Mouse (Mus musculus) liver, embryonic 14.5 days (tissue): ENCODE measurements around the gene Pprc1. TPM values are rescaled to one million over a fixed set of nuclear protein-coding genes. Genes with fewer than 3 reads are reported as not detected.

ENCODE experiments used
- ATAC-seq: fragments of 200-750 bp; cut with Nextera tagmentation; 2 replicates; pipeline ENCODE4 v1.8.0; 2017; ENCODE audit warnings: moderate number of reproducible peaks, mild to moderate bottlenecking, moderate library complexity; ENCODE audit not compliant: insufficient read depth
- DNase-seq, 3 experiments: peaks; one replicate each; pipeline ENCODE4 v3.0.0-alpha.2; 2012 to 2013; ENCODE audit warnings: low read depth in 3 of 3, low spot score in 3 of 3
- H3K27ac ChIP-seq: fragments of 300-500 bp; sonication (generic); 2 replicates; pipeline ENCODE4 v1.5.1; 2014; ENCODE audit warnings: moderate library complexity, mild to moderate bottlenecking, control low read depth, inconsistent platforms
- H3K27me3 ChIP-seq: fragments of 300-500 bp; sonication (generic); 2 replicates; pipeline ENCODE4 v1.6.1; 2014; ENCODE audit warnings: mild to moderate bottlenecking, low read length, moderate library complexity; ENCODE audit not compliant: control insufficient read depth, insufficient read depth
- H3K36me3 ChIP-seq: fragments of 300-500 bp; sonication (generic); replicated peaks from 2 replicates; pipeline ENCODE4 v1.6.1; 2014; ENCODE audit warnings: low read depth; ENCODE audit not compliant: control insufficient read depth, insufficient read depth
- H3K4me1 ChIP-seq, 2 experiments: fragments of 200-500 bp in 1 of 2; fragments of 300-500 bp in 1 of 2; sonication (generic) in 1 of 2; replicated peaks; 2 replicates each; pipeline ENCODE4 v1.6.1; 2012 to 2014; ENCODE audit warnings: antibody characterized with exemption in 1 of 2, inconsistent platforms in 1 of 2, low read length in 1 of 2; ENCODE audit not compliant: control insufficient read depth in 2 of 2, insufficient read depth in 2 of 2
- H3K4me2 ChIP-seq: fragments of 300-500 bp; sonication (generic); 2 replicates; pipeline ENCODE4 v1.6.1; 2014; ENCODE audit warnings: low read depth, mild to moderate bottlenecking, control low read depth, moderate library complexity
- H3K4me3 ChIP-seq, 2 experiments: fragments of 200-500 bp in 1 of 2; fragments of 300-500 bp in 1 of 2; sonication (generic) in 1 of 2; 2 replicates each; pipeline ENCODE4 v1.5.1; 2012 to 2014; ENCODE audit warnings: low read depth in 2 of 2, low read length in 2 of 2, mild to moderate bottlenecking in 2 of 2, control low read depth in 1 of 2, inconsistent platforms in 1 of 2, moderate library complexity in 1 of 2; ENCODE audit not compliant: insufficient read depth in 1 of 2
- H3K9ac ChIP-seq: fragments of 300-500 bp; sonication (generic); replicated peaks from 2 replicates; pipeline ENCODE4 v1.6.1; 2014; ENCODE audit warnings: mild to moderate bottlenecking, control low read depth, moderate library complexity
- H3K9me3 ChIP-seq: fragments of 300-500 bp; sonication (generic); 2 replicates; pipeline ENCODE4 v1.6.1; 2016; ENCODE audit warnings: low read length, mixed read lengths; ENCODE audit not compliant: control insufficient read depth
- CTCF ChIP-seq: IDR thresholded peaks from 2 replicates; pipeline ENCODE4 v1.5.1; 2016; ENCODE audit warnings: antibody characterized with exemption, low read depth, control low read depth
- EP300 ChIP-seq: IDR thresholded peaks from 2 replicates; pipeline ENCODE4 v1.6.1; 2016; ENCODE audit warnings: antibody characterized with exemption, low read depth
- WGBS: fragments of 180-500 bp; shearing (Covaris S2); extraction: QIAGEN DNeasy Blood & Tissue Kit; methylation state at CpG from one replicate; pipeline ENCODE4 v1.1.7; 2014; ENCODE audit not compliant: insufficient replicate concordance; 5-methylcytosine and 5-hydroxymethylcytosine counted together
- polyA plus RNA-seq, 2 experiments: library from polyadenylated mRNA; depleted of rRNA in 1 of 2; stranded (reverse) in 1 of 2; unstranded in 1 of 2; fragments of >200 nt; fragmentation: Nextera tagmentation in 1 of 2; extraction: Ambion mirVana in 1 of 2; gene quantifications; 2 replicates each; pipeline versions ENCODE4 v1.2.1 to v1.2.3; 2012 to 2014

Pprc1 gene
- polyA plus RNA-seq, 2 experiments = 17.5 to 25.0 TPM

DNA sequence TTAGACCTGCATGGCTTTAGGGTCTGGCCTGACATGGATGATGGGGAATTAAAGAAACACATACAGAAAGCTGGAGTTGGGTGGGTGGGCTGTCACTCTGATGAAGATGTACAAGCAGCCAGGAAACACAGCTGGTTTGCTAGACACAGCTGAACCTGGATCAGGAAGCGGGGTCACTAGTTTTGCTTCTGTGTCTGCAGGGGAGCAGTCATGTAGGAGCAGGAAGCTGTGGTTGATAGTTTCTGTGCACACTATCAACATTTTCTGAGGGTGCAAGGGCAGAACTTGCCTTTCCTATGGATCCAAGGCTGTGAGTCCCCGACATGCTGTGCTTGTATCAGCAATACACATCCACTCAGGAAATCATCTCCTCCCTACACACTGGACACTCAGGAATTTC lies 5.8 kb downstream of the Pprc1 start:
- no peak for DNase-seq
- Histone ChIP-seq H3K27ac (no peak overlapping the region), H3K9ac (no peak overlapping the region)

DNA sequence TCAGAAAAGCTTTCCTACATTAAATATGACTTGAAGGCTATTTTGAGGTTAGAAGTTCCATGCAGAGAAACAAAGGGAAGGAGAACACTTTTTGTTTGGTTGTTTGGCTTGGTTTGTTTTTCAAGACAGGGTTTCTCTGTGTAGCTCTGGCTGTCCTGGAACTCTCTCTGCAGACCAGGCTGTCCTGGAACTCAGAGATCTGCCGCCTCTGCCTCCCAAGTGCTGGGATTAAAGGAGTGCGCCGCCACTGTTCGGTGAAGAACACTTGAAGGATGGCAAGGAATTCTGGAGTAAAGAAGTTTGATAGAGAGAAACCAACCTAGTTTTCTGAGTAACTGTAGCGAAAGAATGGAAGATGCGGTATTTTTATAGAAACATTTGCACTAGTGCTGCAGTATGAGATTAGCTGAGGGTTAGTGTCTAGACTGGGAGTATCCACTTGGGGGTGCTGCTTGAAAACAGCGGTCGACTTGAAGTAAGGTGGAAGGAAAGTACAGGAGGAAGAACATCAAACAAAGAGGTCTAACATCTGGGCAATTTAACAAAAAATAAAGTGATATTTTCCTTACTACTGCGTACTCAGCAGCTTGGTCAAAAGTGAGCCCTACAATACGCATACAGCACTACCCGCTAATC lies 11.2 kb downstream of the Pprc1 start:
- no peak for DNase-seq
- no peaks in the 10 kb centered on the region for H3K27me3 ChIP-seq

More for the DNA sequence above, 5.8 kb downstream of the Pprc1 start:
- no peak for ATAC-seq
- Histone ChIP-seq H3K9me3 (no peaks in the 10 kb centered on the region), H3K27me3 (peaks cover 7% of the 10 kb centered on the region; the same call in 1 of the 2 replicates), H3K4me1 (peaks cover 6 to 15% of the 10 kb centered on the region in 2 experiments), H3K4me2 (no peak overlapping the region), H3K36me3 (no peaks in the 10 kb centered on the region), H3K4me3 (no peak overlapping the region)
- 37% methylated on average over 2 of the region's 2 CpGs for WGBS
- TF ChIP-seq EP300 = no peak
- no peak for TF ChIP-seq CTCF

DNA sequence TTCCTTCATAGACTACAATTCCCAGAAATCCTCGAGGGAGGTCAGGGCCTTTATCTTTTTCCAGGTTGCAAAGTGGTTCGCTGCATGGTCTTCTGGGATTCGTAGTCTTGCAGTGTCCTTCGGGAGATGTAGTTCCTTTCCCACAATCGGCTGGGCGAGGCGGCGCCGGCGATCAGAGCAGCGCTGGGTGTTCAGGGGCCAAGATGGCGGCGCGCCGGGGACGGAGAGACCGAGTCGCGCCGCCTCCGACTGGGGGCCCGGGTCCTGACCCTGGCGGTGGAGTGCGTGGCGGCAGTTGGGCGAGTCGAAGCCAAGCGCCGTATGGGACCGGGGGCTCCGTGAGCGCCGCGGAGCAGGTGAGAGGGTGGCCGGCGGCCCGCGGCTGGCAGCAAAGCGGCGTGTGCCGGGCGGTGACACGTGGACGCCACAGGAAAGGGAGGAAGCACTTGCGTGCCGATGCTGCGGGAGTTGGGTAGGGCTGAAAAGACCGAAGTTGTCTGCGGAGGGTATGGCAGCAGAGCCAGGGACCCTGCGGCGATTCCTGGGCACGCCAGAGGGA lies 11.8 kb downstream of the Pprc1 start:
- WGBS = under 1% methylated on average over 52 of the region's 52 CpGs
- H3K27ac ChIP-seq = peak overlapping the region; percentile 79
- peak overlapping the region; percentile 90 to 96 for H3K4me3 ChIP-seq
- DNase-seq = peak; percentile 90 to 95 (median 94)
- peak overlapping the region; percentile 77 for H3K9ac ChIP-seq
- ATAC-seq = peak; percentile 90
- H3K9me3 ChIP-seq = no peaks in the 10 kb centered on the region
- H3K4me2 ChIP-seq = peak overlapping the region; percentile 85
- H3K36me3 ChIP-seq = peaks cover 4% of the 10 kb centered on the region
- TF ChIP-seq EP300 (no peak), CTCF (0 out of 2 replicates have a peak, but pooled peaks have one; percentile 1)
- H3K4me1 ChIP-seq = peaks cover 32 to 35% of the 10 kb centered on the region in 2 experiments
- H3K27me3 ChIP-seq = no peaks in the 10 kb centered on the region

More for the DNA sequence above, 11.2 kb downstream of the Pprc1 start:
- H3K36me3 ChIP-seq = peaks cover 4% of the 10 kb centered on the region
- TF ChIP-seq CTCF (peak; percentile 66; the same call in 1 of the 2 replicates), EP300 (0 out of 2 replicates have a peak, but pooled peaks have one; percentile 11)
- peaks cover 26 to 29% of the 10 kb centered on the region in 2 experiments for H3K4me1 ChIP-seq
- H3K4me3 ChIP-seq = peak overlapping the region; percentile 90 to 96
- peak overlapping the region; percentile 77 for H3K9ac ChIP-seq
- peak; percentile 76 for ATAC-seq
- no peaks in the 10 kb centered on the region for H3K9me3 ChIP-seq
- 2% methylated on average over 11 of the region's 11 CpGs for WGBS
- peak overlapping the region; percentile 85 for H3K4me2 ChIP-seq
- no peak overlapping the region for H3K27ac ChIP-seq

DNA sequence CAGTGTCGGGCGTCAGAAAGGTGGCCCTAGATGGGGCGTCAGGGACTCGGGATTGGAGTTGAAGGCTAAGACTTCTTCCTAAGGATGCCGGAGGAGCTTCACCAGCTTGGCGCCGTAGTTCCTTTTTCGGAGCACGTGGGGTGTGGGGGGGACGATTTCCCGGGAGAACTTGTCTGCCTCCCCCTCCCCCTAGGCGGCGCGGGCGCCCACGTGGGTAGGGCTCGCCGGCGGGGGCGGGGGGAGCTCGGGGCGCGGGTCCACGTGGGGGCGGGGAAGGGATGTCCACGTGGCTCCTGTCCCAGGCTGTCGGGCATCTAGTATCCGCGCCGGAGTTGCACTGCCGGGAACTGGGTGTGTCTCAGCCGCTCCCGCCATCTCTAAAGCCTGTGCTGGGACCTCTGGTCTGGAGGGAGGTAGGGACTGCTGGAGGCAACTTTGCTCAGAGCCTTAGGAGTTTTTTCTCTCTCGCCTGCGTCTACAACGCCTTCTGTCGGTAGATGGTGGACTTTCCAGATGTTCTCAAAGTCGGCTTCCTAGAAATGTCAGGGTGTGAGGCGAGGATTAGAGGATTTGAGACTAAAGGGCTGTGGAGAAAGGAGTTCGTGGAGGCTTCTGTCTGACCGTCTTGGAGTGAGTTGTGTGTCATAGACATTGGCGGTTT lies 12.4 kb downstream of the Pprc1 start:
- Histone ChIP-seq H3K27me3 (no peaks in the 10 kb centered on the region), H3K4me1 (peaks cover 32 to 35% of the 10 kb centered on the region in 2 experiments), H3K9me3 (no peaks in the 10 kb centered on the region), H3K27ac (peak overlapping the region; percentile 79), H3K4me3 (peak overlapping the region; percentile 90 to 96), H3K36me3 (peaks cover 9% of the 10 kb centered on the region), H3K4me2 (peak overlapping the region; percentile 85), H3K9ac (peak overlapping the region; percentile 77)
- no peak for TF ChIP-seq EP300
- peak; percentile 25; the same call in 1 of the 2 replicates for TF ChIP-seq CTCF
- under 1% methylated on average over 30 of the region's 42 CpGs for WGBS
- DNase-seq (peak; percentile 57 to 65 (median 61)), ATAC-seq (peak; percentile 63)
